Mouse (Mus musculus) heart, postnatal 0 days (tissue): Measurements from ENCODE around the gene Ring1. TPM values are rescaled to one million over a fixed set of nuclear protein-coding genes. Genes with fewer than 3 reads are reported as not detected.

Experiments used
- ATAC-seq: fragments of 200-750 bp; cut with Nextera tagmentation; 2 replicates; pipeline ENCODE4 v1.8.0; 2017; ENCODE audit warnings: low read depth, moderate number of reproducible peaks, moderate library complexity; ENCODE audit not compliant: insufficient read depth
- DNase-seq: peaks from one replicate; pipeline ENCODE4 v3.0.0-alpha.2; 2016; ENCODE audit warnings: low spot score
- H3K27ac ChIP-seq: fragments of 300-500 bp; sonication (generic); 2 replicates; pipeline ENCODE4 v1.5.1; 2014; ENCODE audit warnings: low read depth, mild to moderate bottlenecking
- H3K27me3 ChIP-seq: fragments of 300-500 bp; sonication (generic); 2 replicates; pipeline ENCODE4 v1.6.1; 2014; ENCODE audit warnings: low read length, mixed read lengths; ENCODE audit not compliant: control insufficient read depth, insufficient read depth
- H3K36me3 ChIP-seq: fragments of 300-500 bp; sonication (generic); replicated peaks from 2 replicates; pipeline ENCODE4 v1.6.1; 2014; ENCODE audit warnings: low read length, mixed read lengths; ENCODE audit not compliant: control insufficient read depth, insufficient read depth
- H3K4me1 ChIP-seq: fragments of 300-500 bp; sonication (generic); 2 replicates; pipeline ENCODE4 v1.6.1; 2014; ENCODE audit warnings: antibody characterized with exemption; ENCODE audit not compliant: control insufficient read depth, insufficient read depth
- H3K4me2 ChIP-seq: fragments of 300-500 bp; sonication (generic); 2 replicates; pipeline ENCODE4 v1.6.1; 2014; ENCODE audit warnings: low read depth, mild to moderate bottlenecking, low read length, moderate library complexity
- H3K4me3 ChIP-seq: fragments of 300-500 bp; sonication (generic); 2 replicates; pipeline ENCODE4 v1.5.1; 2014; ENCODE audit warnings: low read depth, low read length
- H3K9ac ChIP-seq: fragments of 300-500 bp; sonication (generic); replicated peaks from 2 replicates; pipeline ENCODE4 v1.6.1; 2014; ENCODE audit warnings: low read depth, low read length, mixed read lengths
- H3K9me3 ChIP-seq: fragments of 300-500 bp; sonication (generic); replicated peaks from 2 replicates; pipeline ENCODE4 v1.6.1; 2016; ENCODE audit warnings: low read length; ENCODE audit not compliant: control insufficient read depth
- CTCF ChIP-seq: IDR thresholded peaks from 2 replicates; pipeline ENCODE4 v1.5.1; 2016; ENCODE audit warnings: antibody characterized with exemption, control low read depth, low read depth
- EP300 ChIP-seq: IDR thresholded peaks from 2 replicates; pipeline ENCODE4 v1.6.1; 2016; ENCODE audit warnings: antibody characterized with exemption, low read depth
- WGBS: fragments of 180-500 bp; shearing (Covaris S2); extraction: QIAGEN DNeasy Blood & Tissue Kit; methylation state at CpG from one replicate; pipeline ENCODE4 v1.1.7; 2014; 5-methylcytosine and 5-hydroxymethylcytosine counted together
- polyA plus RNA-seq: library from polyadenylated mRNA; unstranded; fragments of >200 nt; fragmentation: Nextera tagmentation; extraction: Ambion mirVana; gene quantifications from 2 replicates; pipeline ENCODE4 v1.2.1, GENCODE M21; 2015
- total RNA-seq: library from RNA; depleted of rRNA; stranded (reverse); fragments of >200 nt; gene quantifications from 2 replicates; pipeline ENCODE4 v1.2.3, GENCODE M21; 2014; ENCODE audit warnings: low replicate concordance; rRNA removed

Ring1 gene
- total RNA-seq (22.5 and 48.5 TPM in 2 replicates), polyA plus RNA-seq (10.3 and 11.9 TPM in 2 replicates)

DNA sequence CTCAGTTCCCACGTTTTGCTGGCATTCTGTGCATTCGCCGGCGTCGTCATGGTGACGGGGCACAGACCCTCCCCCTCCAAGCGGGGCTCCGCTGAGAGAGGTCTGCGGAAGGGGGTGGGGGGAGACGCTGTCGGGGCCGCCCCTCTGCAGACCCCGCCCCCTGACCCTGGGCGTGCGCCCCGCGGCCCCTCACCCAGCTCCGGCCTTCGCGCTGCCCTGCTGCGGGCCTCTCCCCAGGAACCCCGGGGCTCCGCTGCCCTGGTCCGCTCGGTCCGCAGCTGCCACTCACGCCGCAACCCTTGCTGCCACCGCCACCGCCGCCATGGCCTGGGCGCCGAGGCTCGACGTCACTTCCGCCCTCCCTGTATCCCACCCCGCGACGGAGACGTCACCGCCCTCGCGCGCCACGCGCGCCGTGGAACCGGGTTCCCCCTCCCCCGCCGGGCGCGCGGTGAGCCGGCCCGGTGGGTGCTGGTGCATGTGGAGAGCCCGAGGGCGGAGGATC lies at the start of gene Ring1:
Gene Ring1 (minus strand): TSS at position 364 of the 505 bp plus-strand sequence.
- H3K36me3 ChIP-seq = peaks cover 20% of the 10 kb centered on the region
- ATAC-seq (peak; percentile 68), DNase-seq (peak; percentile 63)
- no peaks in the 10 kb centered on the region for H3K9me3 ChIP-seq
- H3K27ac ChIP-seq = peak within 1 kb of the TSS; percentile 85
- peak within 1 kb of the TSS; percentile 89 for H3K9ac ChIP-seq
- peak within 1 kb of the TSS; percentile 76 for H3K4me3 ChIP-seq
- H3K27me3 ChIP-seq = no peaks in the 10 kb centered on the region
- no peak for TF ChIP-seq CTCF
- 0 out of 2 replicates have a peak, but pooled peaks have one; percentile 28 for TF ChIP-seq EP300
- peaks cover 22% of the 10 kb centered on the region for H3K4me1 ChIP-seq
- peak within 1 kb of the TSS; percentile 97 for H3K4me2 ChIP-seq
- under 1% methylated on average over 39 of the region's 58 CpGs for WGBS

DNA sequence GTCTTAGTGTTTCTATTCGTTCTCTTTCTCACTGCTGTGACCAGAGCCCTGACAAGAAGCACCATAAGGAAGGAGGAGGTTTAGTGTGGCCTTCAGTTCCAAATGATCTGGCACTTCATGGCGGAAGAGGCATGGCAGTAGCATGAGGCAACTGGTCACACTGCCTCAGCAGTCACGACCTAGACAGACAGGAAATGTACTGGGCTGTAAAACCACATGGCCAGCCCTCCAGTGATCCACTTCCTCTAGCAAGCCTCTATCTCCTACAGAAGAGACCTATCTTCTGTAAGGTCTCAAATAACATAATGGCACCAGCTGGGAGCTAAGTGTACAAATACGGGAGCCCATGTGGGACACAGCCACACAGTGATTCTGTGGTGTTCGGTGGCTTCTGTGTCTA lies 47.6 kb upstream of the Ring1 start:
- H3K4me2 ChIP-seq = no peak overlapping the region
- no peaks in the 10 kb centered on the region for H3K36me3 ChIP-seq
- DNase-seq (no peak), ATAC-seq (no peak)
- H3K4me1 ChIP-seq = no peaks in the 10 kb centered on the region
- H3K27me3 ChIP-seq = peaks cover 25% of the 10 kb centered on the region
- H3K9me3 ChIP-seq = no peaks in the 10 kb centered on the region
- no peak overlapping the region for H3K4me3 ChIP-seq
- H3K9ac ChIP-seq = no peak overlapping the region
- TF ChIP-seq CTCF = no peak
- TF ChIP-seq EP300 = no peak
- WGBS = 60% methylated on average over 5 of the region's 5 CpGs
- no peak overlapping the region for H3K27ac ChIP-seq

DNA sequence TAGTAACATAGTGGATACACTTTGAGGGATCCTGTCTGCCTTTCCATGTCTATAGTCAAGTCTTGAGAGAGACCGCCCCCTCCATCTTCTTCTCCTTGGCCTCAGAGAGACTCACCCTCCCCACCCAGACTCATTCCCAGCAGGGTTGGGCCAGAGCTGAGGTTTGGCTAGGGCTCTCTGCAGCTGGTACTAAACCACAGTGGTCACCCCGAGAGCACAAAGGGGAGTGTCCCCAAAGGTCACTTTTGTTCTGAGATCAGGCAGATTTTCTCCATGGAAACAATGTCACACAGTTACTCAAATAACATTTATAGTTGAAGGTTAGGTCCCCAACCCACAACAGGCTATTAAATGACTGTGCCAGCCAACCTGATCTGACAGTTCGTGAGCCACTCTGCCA lies 44.4 kb upstream of the Ring1 start:
- ATAC-seq (no peak), DNase-seq (no peak)
- 46% methylated on average over 3 of the region's 3 CpGs for WGBS
- no peak overlapping the region for H3K27ac ChIP-seq
- H3K9me3 ChIP-seq = no peaks in the 10 kb centered on the region
- H3K27me3 ChIP-seq = 0 out of 2 replicates have a peak, but pooled peaks cover 8% of the 10 kb centered on the region
- no peak overlapping the region for H3K9ac ChIP-seq
- TF ChIP-seq EP300 (no peak), CTCF (no peak)
- H3K36me3 ChIP-seq = no peaks in the 10 kb centered on the region
- no peak overlapping the region for H3K4me3 ChIP-seq
- H3K4me2 ChIP-seq = no peak overlapping the region
- no peaks in the 10 kb centered on the region for H3K4me1 ChIP-seq

DNA sequence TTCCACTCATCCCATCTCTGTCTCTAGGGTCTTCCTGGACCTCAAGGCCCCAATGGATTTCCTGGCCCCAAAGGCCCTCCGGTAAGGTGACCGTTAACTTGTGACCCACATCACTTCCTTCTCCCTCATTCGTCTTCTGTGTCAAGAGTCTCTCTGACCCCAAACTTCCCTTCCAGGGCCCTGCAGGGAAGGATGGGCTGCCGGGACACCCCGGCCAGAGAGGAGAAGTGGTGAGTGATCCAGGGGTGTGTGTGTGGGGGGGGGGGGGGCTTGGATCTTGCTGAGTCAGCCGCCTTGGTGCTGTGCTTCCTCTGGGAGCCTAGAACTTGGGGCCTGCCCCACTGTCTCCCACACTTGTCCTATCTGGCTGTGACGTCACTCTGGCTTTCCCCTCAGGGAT lies 32.7 kb upstream of the Ring1 start:
- Histone ChIP-seq H3K9me3 (no peaks in the 10 kb centered on the region), H3K36me3 (no peaks in the 10 kb centered on the region), H3K27ac (no peak overlapping the region), H3K9ac (no peak overlapping the region), H3K27me3 (no peaks in the 10 kb centered on the region), H3K4me3 (no peak overlapping the region), H3K4me2 (no peak overlapping the region), H3K4me1 (no peaks in the 10 kb centered on the region)
- ATAC-seq (no peak), DNase-seq (no peak)
- WGBS = 60% methylated on average over 7 of the region's 7 CpGs
- TF ChIP-seq EP300 (no peak), CTCF (no peak)

DNA sequence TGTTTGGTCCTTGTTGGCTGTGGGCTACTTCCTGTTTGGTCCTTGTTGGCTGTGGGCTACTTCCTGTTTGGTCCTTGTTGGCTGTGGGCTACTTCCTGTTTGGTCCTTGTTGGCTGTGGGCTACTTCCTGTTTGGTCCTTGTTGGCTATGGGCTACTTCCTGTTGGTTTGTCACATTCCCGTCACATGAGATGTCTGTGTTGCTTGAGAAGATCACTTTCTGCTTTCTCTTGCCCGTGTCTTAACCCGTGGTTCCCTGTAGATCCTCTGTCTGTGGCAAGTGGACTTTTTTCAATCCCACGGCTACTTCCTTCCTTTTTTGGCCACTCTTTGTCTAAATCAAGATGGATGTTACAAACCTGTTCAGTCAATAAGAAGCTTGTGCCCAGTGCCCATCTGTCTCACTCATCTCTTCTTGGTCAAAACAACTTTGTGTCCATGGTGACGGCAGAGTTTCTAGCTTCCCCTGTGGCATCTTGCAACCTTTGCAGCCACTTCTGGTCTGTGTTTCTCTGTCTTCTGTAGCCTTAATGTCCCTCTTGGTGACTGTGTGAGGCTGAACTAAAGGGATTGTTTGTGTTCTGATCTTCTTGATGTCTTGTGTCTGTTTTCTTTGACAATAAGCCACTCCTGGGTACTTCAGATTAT lies 23.0 kb upstream of the Ring1 start:
- ATAC-seq = no peak
- WGBS = 89% methylated on average over 5 of the region's 5 CpGs
- no peaks in the 10 kb centered on the region for H3K4me1 ChIP-seq
- no peaks in the 10 kb centered on the region for H3K36me3 ChIP-seq
- H3K9ac ChIP-seq = no peak overlapping the region
- no peak overlapping the region for H3K4me3 ChIP-seq
- H3K4me2 ChIP-seq = no peak overlapping the region
- no peak for TF ChIP-seq CTCF
- peaks cover 5% of the 10 kb centered on the region for H3K9me3 ChIP-seq
- DNase-seq = no peak
- H3K27ac ChIP-seq = no peak overlapping the region
- no peaks in the 10 kb centered on the region; the same call in 1 of the 2 replicates for H3K27me3 ChIP-seq
